Mouse (Mus musculus) midbrain, embryonic 13.5 days (tissue): ENCODE measurements at regions not wholly inside any gene's neighbourhood (a gene's known extent, or its start where the extent isn't known, plus 50 kb on each side); places are given as distances from the start of the nearest gene placed in this dataset. TPM values are rescaled to one million over a fixed set of nuclear protein-coding genes. Genes with fewer than 3 reads are reported as not detected.
A peak's percentile ranks its signal among the peaks of the same experiment; 100 is the strongest.

Source experiments
- ATAC-seq: fragments of 200-750 bp; cut with Nextera tagmentation; 2 replicates; pipeline ENCODE4 v1.8.0; 2017; ENCODE audit warnings: mild to moderate bottlenecking, moderate TSS enrichment, moderate library complexity
- H3K27ac ChIP-seq: fragments of 300-500 bp; sonication (generic); 2 replicates; pipeline ENCODE4 v1.5.1; 2015; ENCODE audit warnings: inconsistent platforms, mild to moderate bottlenecking, moderate library complexity
- H3K27me3 ChIP-seq: fragments of 300-500 bp; sonication (generic); 2 replicates; pipeline ENCODE4 v1.6.1; 2015; ENCODE audit warnings: mild to moderate bottlenecking, inconsistent platforms
- H3K36me3 ChIP-seq: fragments of 300-500 bp; sonication (generic); 2 replicates; pipeline ENCODE4 v1.6.1; 2015; ENCODE audit warnings: mild to moderate bottlenecking, inconsistent platforms
- H3K4me1 ChIP-seq: fragments of 300-500 bp; sonication (generic); replicated peaks from 2 replicates; pipeline ENCODE4 v1.6.1; 2015; ENCODE audit warnings: inconsistent platforms
- H3K4me2 ChIP-seq: fragments of 300-500 bp; sonication (generic); replicated peaks from 2 replicates; pipeline ENCODE4 v1.6.1; 2015; ENCODE audit warnings: moderate library complexity, mild to moderate bottlenecking, inconsistent platforms
- H3K4me3 ChIP-seq: fragments of 300-500 bp; sonication (generic); replicated peaks from 2 replicates; pipeline ENCODE4 v1.5.1; 2015; ENCODE audit warnings: mild to moderate bottlenecking, inconsistent platforms
- H3K9ac ChIP-seq: fragments of 300-500 bp; sonication (generic); replicated peaks from 2 replicates; pipeline ENCODE4 v1.6.1; 2015; ENCODE audit warnings: mild to moderate bottlenecking, inconsistent platforms
- H3K9me3 ChIP-seq: fragments of 300-500 bp; sonication (generic); 2 replicates; pipeline ENCODE4 v1.6.1; 2016; ENCODE audit warnings: mild to moderate bottlenecking, inconsistent platforms
- WGBS: fragments of 180-500 bp; shearing (Covaris S2); methylation state at CpG from one replicate; pipeline ENCODE4 v1.1.7; 2015; 5-methylcytosine and 5-hydroxymethylcytosine counted together
- microRNA counts: library from miRNA; unstranded; fragments of <30 nt; microRNA quantifications from one replicate; lab custom pipeline; 2016
- microRNA-seq: library from miRNA; unstranded; fragments of <30 nt; microRNA quantifications from one replicate; pipeline ENCODE4, GENCODE M21; 2016

DNA sequence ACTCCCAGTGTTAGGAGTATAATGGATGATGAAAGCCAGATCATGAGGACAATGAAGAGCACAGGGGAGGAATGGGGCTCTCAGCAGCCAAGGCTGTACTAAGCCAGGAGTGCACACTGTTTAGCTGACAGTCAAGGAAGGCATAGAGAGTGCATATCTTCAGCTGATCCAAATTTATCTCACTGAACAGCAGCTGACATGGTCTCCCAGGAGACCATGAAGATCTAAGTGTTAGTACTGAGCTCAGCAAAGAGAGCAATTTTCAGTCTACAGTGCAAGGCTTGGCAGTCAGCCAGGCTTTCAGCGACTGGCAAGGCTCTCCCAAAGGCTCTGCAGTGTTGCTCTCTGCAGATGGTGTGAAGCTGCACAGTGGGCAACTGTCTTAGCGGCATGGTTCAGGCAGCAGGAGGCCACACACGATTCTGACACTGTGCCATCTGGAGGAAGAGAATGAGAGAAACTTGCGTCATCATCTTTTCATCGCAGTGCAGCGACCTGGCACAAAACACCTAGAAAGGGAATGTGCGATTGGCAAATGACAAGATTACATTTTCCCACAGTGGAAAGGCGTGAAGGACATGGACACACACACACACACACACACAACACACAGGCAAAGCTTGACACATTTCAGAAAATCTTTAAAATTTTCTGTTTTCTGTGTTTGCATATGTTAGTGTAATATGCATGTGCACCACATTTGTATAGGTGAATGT lies 66.7 kb upstream of the Zcchc13 start:
- no peaks in the 10 kb centered on the region for H3K9me3 ChIP-seq
- peak overlapping the region; percentile 71 for H3K27ac ChIP-seq
- no peak overlapping the region for H3K4me3 ChIP-seq
- H3K4me2 ChIP-seq = no peak overlapping the region
- ATAC-seq = peak; percentile 98
- no peak overlapping the region for H3K9ac ChIP-seq
- WGBS = 34% methylated on average over 8 of the region's 8 CpGs
- no peaks in the 10 kb centered on the region for H3K27me3 ChIP-seq
- H3K4me1 ChIP-seq = peaks cover 14% of the 10 kb centered on the region
- H3K36me3 ChIP-seq = no peaks in the 10 kb centered on the region

DNA sequence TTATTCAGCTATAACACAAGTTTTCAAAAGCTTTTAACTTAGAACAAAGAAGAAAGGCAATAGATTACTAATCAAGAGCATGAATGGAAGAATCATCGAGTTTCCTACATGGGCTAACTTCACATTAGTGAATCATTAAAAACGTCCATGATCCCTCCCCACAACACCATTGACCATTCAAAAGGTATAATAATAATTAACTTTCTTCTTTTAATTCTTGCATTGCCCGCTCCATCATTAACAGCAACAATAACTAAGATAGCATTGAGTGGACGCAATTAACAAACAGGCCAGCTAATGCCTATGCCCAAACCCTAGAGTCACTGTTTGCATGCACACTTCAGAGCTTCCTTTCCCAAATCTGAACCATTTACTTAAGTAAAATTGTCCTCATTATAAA lies 57.0 kb upstream of the Zcchc13 start:
- Histone ChIP-seq H3K9ac (no peak overlapping the region), H3K4me3 (no peak overlapping the region), H3K9me3 (no peaks in the 10 kb centered on the region), H3K27ac (no peak overlapping the region), H3K4me2 (no peak overlapping the region), H3K4me1 (no peaks in the 10 kb centered on the region), H3K36me3 (0 out of 2 replicates have a peak, but pooled peaks cover 3% of the 10 kb centered on the region), H3K27me3 (no peaks in the 10 kb centered on the region)
- WGBS = 95% methylated on average over 4 of the region's 4 CpGs
- no peak for ATAC-seq

DNA sequence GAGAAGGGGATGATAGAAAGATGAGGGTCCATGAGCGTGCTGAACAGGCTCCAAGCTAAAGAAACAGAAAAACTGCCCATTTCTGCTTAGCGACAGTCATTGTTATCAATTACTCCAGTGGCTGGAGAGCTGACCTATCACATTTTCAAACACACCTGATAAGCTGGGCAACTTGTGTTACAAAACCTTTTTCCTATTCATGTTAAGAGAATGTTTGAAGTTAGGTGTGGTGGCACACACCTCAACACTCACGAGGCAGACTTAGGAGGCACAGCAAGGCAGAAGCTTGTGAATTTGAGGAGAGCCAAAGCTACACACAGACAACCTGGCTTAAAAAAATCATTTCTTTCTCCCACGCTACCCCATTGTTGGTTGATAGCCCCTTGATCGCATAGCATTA lies 50.9 kb upstream of the Zcchc13 start:
- H3K9me3 ChIP-seq = no peaks in the 10 kb centered on the region
- no peaks in the 10 kb centered on the region for H3K36me3 ChIP-seq
- H3K4me3 ChIP-seq = no peak overlapping the region
- no peaks in the 10 kb centered on the region for H3K4me1 ChIP-seq
- no peaks in the 10 kb centered on the region for H3K27me3 ChIP-seq
- no peak overlapping the region for H3K4me2 ChIP-seq
- WGBS = 94% methylated on average over 5 of the region's 5 CpGs
- no peak overlapping the region for H3K27ac ChIP-seq
- no peak overlapping the region for H3K9ac ChIP-seq
- ATAC-seq = no peak

MicroRNA genes in the stretch of these regions (microRNA counts, 519-probe panel; counts per million panel counts)
- microRNA mmu-miR-374 (lab: Ali Mortazavi, UCI) (4,442 counts per million, percentile 80 among the panel's probes with 10 or more counts), microRNA mmu-miR-421 (lab: Ali Mortazavi, UCI) (3,367 counts per million, percentile 68 among the panel's probes with 10 or more counts)

Small RNA genes lying in the stretch of these regions (microRNA-seq; reads per million reads assigned to microRNA genes)
- gene Mir374b (not detected), gene Mir374c (not detected), gene Mir421 (517 reads per million, percentile 72 among the genes with 10 or more reads in this experiment)
